8 mouse cellular contexts compared by ENCODE assay signal in the genomic region with DNA sequence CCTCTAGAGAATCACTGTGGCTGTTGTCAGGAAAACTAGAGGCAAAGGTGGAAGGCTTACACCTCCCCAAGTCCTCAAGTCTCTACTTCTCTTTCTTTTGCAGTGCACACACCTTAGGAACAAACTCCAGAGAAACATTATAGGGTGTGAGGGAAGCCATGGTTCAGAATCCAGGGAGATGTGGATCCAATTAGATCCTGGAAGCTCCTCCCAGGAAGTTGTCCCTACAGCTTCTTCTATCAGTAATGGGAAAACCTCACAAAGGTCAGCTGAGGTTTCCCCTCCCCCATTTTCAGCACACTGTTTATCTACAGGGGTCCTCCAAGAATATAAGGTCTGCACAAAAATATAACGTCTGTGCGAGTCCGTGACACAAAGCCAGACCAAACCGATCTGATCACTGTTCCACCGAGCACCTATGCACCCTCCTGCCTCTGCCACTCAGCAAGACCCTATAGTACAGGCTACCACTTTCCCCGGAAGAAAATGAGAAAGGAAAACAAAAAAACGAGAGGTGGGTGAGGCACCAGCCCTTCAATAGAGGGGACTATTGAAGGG. TPM values are rescaled to one million over a fixed set of nuclear protein-coding genes. Genes with fewer than 3 reads are reported as not detected.
DNase-seq lines count a peak whose midpoint lies in the region; ATAC-seq and TF ChIP-seq lines count a peak whose summit lies in the region.

No protein-coding gene starts in this region.

- no peaks in the 10 kb centered on the region for H3K9me3 ChIP-seq in kidney, embryonic 15.5 days (replicated peaks)
- H3K9me3 ChIP-seq in embryonic facial prominence, embryonic 15.5 days (replicated peaks) = no peaks in the 10 kb centered on the region
- H3K9me3 ChIP-seq in intestine, postnatal 0 days (ENCODE audit: control insufficient read depth) = no peaks in the 10 kb centered on the region
- H3K9me3 ChIP-seq in neural tube, embryonic 12.5 days = no peaks in the 10 kb centered on the region

- H3K27me3 ChIP-seq in kidney, embryonic 15.5 days = no peaks in the 10 kb centered on the region
- no peaks in the 10 kb centered on the region for H3K27me3 ChIP-seq in embryonic facial prominence, embryonic 15.5 days
- H3K27me3 ChIP-seq in intestine, postnatal 0 days (replicated peaks; ENCODE audit: control insufficient read depth, insufficient read depth, low read length) = no peaks in the 10 kb centered on the region
- no peaks in the 10 kb centered on the region for H3K27me3 ChIP-seq in neural tube, embryonic 12.5 days (replicated peaks)

- peak overlapping the region; percentile 81 for H3K9ac ChIP-seq in kidney, embryonic 15.5 days
- H3K9ac ChIP-seq in embryonic facial prominence, embryonic 15.5 days = no peak overlapping the region
- H3K9ac ChIP-seq in intestine, postnatal 0 days (ENCODE audit: low read depth, low read length) = peak overlapping the region; percentile 79; the same call in 1 of the 2 replicates
- H3K9ac ChIP-seq in neural tube, embryonic 12.5 days = no peak overlapping the region

- peaks cover 16% of the 10 kb centered on the region for H3K36me3 ChIP-seq in kidney, embryonic 15.5 days
- no peaks in the 10 kb centered on the region for H3K36me3 ChIP-seq in embryonic facial prominence, embryonic 15.5 days
- H3K36me3 ChIP-seq in intestine, postnatal 0 days (ENCODE audit: control insufficient read depth, insufficient read depth) = peaks cover 7% of the 10 kb centered on the region; the same call in 1 of the 2 replicates
- H3K36me3 ChIP-seq in neural tube, embryonic 12.5 days = no peaks in the 10 kb centered on the region

- WGBS in kidney, embryonic 15.5 days = 35% methylated on average over 7 of the region's 7 CpGs
- WGBS in embryonic facial prominence, embryonic 15.5 days = 40% methylated on average over 7 of the region's 7 CpGs
- 31% methylated on average over 7 of the region's 7 CpGs for WGBS in intestine, postnatal 0 days
- WGBS in neural tube, embryonic 12.5 days = 56% methylated on average over 7 of the region's 7 CpGs

- no peak for ATAC-seq in kidney, embryonic 15.5 days (replicated peaks; ENCODE audit: low FRiP score)
- no peak for ATAC-seq in embryonic facial prominence, embryonic 15.5 days (ENCODE audit: insufficient number of reproducible peaks, low FRiP score, low TSS enrichment, low read depth)
- no peak for ATAC-seq in intestine, postnatal 0 days
- ATAC-seq in neural tube, embryonic 12.5 days (ENCODE audit: low FRiP score, low read depth) = no peak

- H3K27ac ChIP-seq in kidney, embryonic 15.5 days = peak overlapping the region; percentile 93
- H3K27ac ChIP-seq in embryonic facial prominence, embryonic 15.5 days (replicated peaks) = peak overlapping the region; percentile 90
- H3K27ac ChIP-seq in intestine, postnatal 0 days (ENCODE audit: low read depth, low read length) = peak overlapping the region; percentile 93
- H3K27ac ChIP-seq in neural tube, embryonic 12.5 days = no peak overlapping the region

- peak overlapping the region; percentile 83 for H3K4me3 ChIP-seq in kidney, embryonic 15.5 days (replicated peaks)
- peak overlapping the region; percentile 61 for H3K4me3 ChIP-seq in embryonic facial prominence, embryonic 15.5 days (replicated peaks)
- H3K4me3 ChIP-seq in intestine, postnatal 0 days (ENCODE audit: low read depth, low read length) = peak overlapping the region; percentile 79
- peak overlapping the region; percentile 74 for H3K4me3 ChIP-seq in neural tube, embryonic 12.5 days

- peak overlapping the region; percentile 94 for H3K4me2 ChIP-seq in kidney, embryonic 15.5 days
- peak overlapping the region; percentile 76 for H3K4me2 ChIP-seq in embryonic facial prominence, embryonic 15.5 days (replicated peaks)
- H3K4me2 ChIP-seq in intestine, postnatal 0 days (replicated peaks; ENCODE audit: low read depth) = peak overlapping the region; percentile 93
- H3K4me2 ChIP-seq in neural tube, embryonic 12.5 days (replicated peaks) = peak overlapping the region; percentile 96

- H3K4me1 ChIP-seq in kidney, embryonic 15.5 days = peaks cover 80% of the 10 kb centered on the region
- H3K4me1 ChIP-seq in embryonic facial prominence, embryonic 15.5 days = peaks cover 72% of the 10 kb centered on the region
- H3K4me1 ChIP-seq in intestine, postnatal 0 days (replicated peaks; ENCODE audit: control insufficient read depth, insufficient read depth, low read length) = peaks cover 18% of the 10 kb centered on the region
- H3K4me1 ChIP-seq in neural tube, embryonic 12.5 days = peaks cover 42% of the 10 kb centered on the region

- no peak for DNase-seq in kidney, postnatal 25 days
- no peak for DNase-seq in right cerebral cortex, adult 18-20 months
- no peak for DNase-seq in c-Kit-positive CD71-positive TER-119-positive erythroid progenitor cells, embryonic 14.5 days (ENCODE audit: low spot score)
- no peak for DNase-seq in right cerebral cortex, postnatal 4 days

- TF ChIP-seq CTCF in intestine, postnatal 0 days (IDR thresholded peaks at IDR 0.05; ENCODE audit: low read depth) = no peak

RNA-seq across cellular contexts. Expression of a gene that starts 1.3 kb away (rescaled TPM):
- 14.3 and 15.7 TPM in 2 replicates for polyA plus RNA-seq in kidney, embryonic 15.5 days (2015; fragmentation: Nextera tagmentation; extraction: Ambion mirVana)
- 16.2 and 16.3 TPM in 2 replicates for polyA plus RNA-seq in embryonic facial prominence, embryonic 15.5 days (2015; fragmentation: Nextera tagmentation; extraction: Ambion mirVana)
- polyA plus RNA-seq in intestine, postnatal 0 days (2015; fragmentation: Nextera tagmentation; extraction: Ambion mirVana) = 31.9 and 32.3 TPM in 2 replicates
- 14.2 and 15.9 TPM in 2 replicates for polyA plus RNA-seq in neural tube, embryonic 12.5 days (2016; fragmentation: Nextera tagmentation; extraction: Ambion mirVana)

RNA-seq across cellular contexts. Expression of a gene that starts 1.4 kb away (rescaled TPM):
- 67.3 and 70.4 TPM in 2 replicates for polyA plus RNA-seq in kidney, embryonic 15.5 days (2015; fragmentation: Nextera tagmentation; extraction: Ambion mirVana)
- 51.4 and 52.4 TPM in 2 replicates for polyA plus RNA-seq in embryonic facial prominence, embryonic 15.5 days (2015; fragmentation: Nextera tagmentation; extraction: Ambion mirVana)
- 62.2 and 67.7 TPM in 2 replicates for polyA plus RNA-seq in intestine, postnatal 0 days (2015; fragmentation: Nextera tagmentation; extraction: Ambion mirVana)
- polyA plus RNA-seq in neural tube, embryonic 12.5 days (2016; fragmentation: Nextera tagmentation; extraction: Ambion mirVana) = 30.8 and 34.7 TPM in 2 replicates

Comparison
In these comparisons a context has a peak if more than half of its experiments do, and no peak if none do; other contexts are left out.
1. H3K9ac ChIP-seq: peak in kidney, embryonic 15.5 days (single experiment) and intestine, postnatal 0 days (single experiment); none in embryonic facial prominence, embryonic 15.5 days (single experiment) and neural tube, embryonic 12.5 days (single experiment).
2. Peak in every context shown above with its lines, with median percentiles within 50 percentile points of each other: H3K4me2 ChIP-seq and H3K4me3 ChIP-seq.